Mouse (Mus musculus) spleen, adult 2 months (tissue): ENCODE measurements at regions not wholly inside any gene's neighbourhood (a gene's known extent, or its start where the extent isn't known, plus 50 kb on each side); places are given as distances from the start of the nearest gene placed in this dataset.

Experiments used
- CTCF ChIP-seq: fragments of 200-500 bp; IDR thresholded peaks from 2 replicates; pipeline ENCODE4 v1.5.1; 2011; ENCODE audit warnings: mild to moderate bottlenecking, inconsistent platforms; ENCODE audit not compliant: insufficient read depth, insufficient read length, insufficient replicate concordance; ENCODE audit errors: extremely low read depth
- POLR2A ChIP-seq: fragments of 200-500 bp; IDR thresholded peaks from 2 replicates; pipeline ENCODE4 v1.6.1; 2011; ENCODE audit warnings: low read depth, low read length, inconsistent platforms

- TF ChIP-seq CTCF (no peak), POLR2A (no peak)
These were observed 105.2 kb upstream of the C9orf72 start for GRCm38 (mm10) chr4:35331161-35331560.
